Mouse (Mus musculus) brain, adult 2 months (tissue): ENCODE results near the gene Olfr938.

Experiments
- DNase-seq: peaks from one replicate; pipeline ENCODE4 v3.0.0; 2011; ENCODE audit warnings: low read depth, low spot score

Olfr938 gene

DNA sequence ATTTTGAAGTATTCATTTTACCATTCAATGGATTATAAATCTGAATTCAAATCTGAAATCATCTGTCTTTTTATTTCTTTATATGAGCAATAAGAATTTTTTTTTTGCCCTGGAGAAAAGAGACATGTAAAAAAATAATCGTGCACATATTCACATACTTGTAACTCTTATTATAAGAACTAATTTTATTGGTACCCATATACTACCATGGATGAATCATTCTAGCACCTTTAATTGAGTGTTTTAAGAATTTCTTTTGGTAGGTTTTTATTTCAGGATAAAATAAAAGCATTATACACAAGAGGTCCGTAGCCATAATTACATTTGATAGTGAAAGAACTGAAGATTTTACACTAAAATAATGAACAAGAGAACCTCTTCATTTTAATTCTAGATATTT, at the start of gene Olfr938:
Olfr938 (minus strand) TSS at position 101 of the 400 bp plus-strand sequence.
- DNase-seq: no peak

DNA sequence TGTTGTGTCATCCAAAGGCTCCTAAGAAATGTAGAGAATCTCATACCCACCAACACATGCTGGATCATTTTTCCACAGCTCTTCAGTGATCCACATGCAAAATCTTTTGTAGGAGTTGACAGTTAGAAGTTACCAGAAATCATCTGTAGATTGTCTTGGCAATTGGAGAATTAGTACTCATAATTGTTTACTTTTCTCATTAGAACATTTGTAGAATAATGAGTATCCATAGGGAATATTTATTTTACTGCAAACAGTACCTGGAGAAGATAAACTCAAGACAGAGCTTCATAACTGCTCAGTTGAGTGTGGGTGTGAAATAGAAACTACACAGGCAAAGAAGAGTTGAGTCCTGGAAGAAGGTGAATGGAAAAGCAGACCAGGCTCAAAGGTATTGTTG, 49.1 kb upstream of the Olfr938 start, which contains the start of gene Olfr27:
Olfr27 (plus strand) TSS at position 301 of the 400 bp plus-strand sequence.
- DNase-seq: no peak

DNA sequence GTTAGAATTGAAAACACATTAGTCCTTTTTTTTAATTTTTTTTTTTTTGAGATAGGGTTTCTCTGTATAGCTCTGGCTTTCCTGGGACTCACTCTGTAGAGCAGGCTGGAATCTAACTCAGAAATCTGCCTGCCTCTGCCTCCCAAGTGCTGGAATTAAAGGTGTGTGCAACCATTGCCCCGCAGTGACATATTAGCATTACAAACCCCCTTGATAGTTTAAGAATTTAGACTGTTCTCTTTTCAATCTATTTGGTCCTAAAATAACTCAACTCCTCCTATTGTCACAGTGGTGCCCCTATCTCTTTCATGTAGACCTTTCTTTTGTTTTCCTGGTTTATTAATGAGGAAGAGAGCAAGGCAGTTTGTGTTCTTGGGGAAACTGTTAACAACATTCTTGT, 48.6 kb upstream of the Olfr938 start:
- no peak for DNase-seq

DNA sequence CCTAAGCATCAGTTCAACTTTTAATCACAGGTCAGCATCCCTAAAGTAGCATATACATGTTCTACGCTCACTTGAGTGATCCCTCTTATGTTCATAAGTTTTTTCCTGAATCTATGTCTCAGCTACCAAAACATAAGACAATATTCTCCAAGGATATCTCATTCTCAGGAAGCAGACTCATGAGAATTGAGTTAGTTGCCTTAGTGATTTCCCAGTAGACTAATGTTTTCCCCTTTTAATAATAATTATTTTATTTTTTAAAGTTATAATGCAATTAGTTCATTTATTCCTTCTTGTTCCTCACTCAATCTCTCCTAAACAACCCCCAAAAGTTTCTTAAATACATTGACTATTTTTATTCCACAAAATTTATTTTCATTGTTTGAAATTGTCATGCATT, 13.8 kb downstream of the Olfr938 start, which contains the start of gene Olfr937:
Olfr937 (minus strand) TSS at position 101 of the 400 bp plus-strand sequence.
- no peak for DNase-seq
